Mouse (Mus musculus): ENCODE data around the gene Aip. TPM values are rescaled to one million over a fixed set of nuclear protein-coding genes. Genes with fewer than 3 reads are reported as not detected.

Aip gene
- total and polyA plus RNA-seq, 2 experiments from 2014 or later: 23.8 to 61.7 TPM

DNA sequence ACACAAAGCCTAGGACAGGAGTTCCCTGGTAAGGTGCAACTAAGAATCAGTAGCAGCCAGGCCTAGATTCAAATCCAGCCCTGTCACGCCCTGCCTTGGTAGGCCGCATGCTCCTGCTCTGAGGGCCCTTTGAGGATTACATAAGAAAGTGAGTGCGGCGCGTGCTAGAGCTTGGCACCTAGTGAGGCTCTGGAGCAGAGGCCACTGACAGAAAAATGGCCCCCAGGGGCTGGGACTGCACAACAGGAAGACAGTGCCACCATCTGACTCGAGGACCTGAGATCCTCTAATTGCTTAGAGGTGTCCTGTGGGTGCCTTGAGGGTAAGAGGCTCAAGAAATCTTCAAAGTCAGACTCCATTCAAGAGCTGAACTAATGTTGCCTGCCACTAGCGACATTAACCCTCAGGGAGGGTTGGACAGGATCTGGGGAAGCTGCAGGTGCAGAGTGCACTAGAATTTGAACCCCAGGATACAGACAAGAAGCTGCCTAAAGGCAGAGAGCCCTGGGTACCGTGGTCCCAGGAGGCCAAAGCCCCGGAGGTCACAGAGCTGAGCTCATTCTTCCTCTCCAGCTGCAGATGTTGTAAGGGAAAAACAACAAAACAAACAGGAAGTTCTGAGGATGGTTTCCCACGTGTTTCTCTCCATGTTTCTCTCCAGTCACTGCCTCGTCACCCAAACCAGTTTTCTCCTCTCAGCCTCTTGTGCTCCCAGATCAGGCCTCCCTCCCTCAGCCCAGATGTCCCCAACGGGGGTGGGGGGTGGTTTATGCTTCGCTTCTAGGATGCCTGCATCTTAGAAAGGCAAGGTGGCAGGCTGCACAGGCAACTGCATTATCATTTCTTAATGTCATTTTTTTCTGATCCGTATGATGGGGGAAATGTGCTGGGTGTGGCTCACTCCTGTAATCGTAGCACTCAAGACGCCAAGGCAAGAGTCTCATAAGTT lies 19.2 kb upstream of the Aip start:
- H3K9ac ChIP-seq (replicated peaks; ENCODE audit: low read depth, low read length): no peak overlapping the region
- ATAC-seq (ENCODE audit: insufficient read depth, low read depth): no peak
- no peak for TF ChIP-seq CTCF (IDR thresholded peaks at IDR 0.05; ENCODE audit: low read depth)
- no peak for TF ChIP-seq EP300 (IDR thresholded peaks at IDR 0.05; ENCODE audit: low read depth)
- H3K4me1 ChIP-seq (ENCODE audit: control insufficient read depth, insufficient read depth): peaks cover 13% of the 10 kb centered on the region
- WGBS: 67% methylated on average over 16 of the region's 16 CpGs
- no peak overlapping the region for H3K4me2 ChIP-seq (ENCODE audit: low read depth, low read length)
- no peak for DNase-seq (ENCODE audit: low spot score)
- H3K36me3 ChIP-seq (replicated peaks; ENCODE audit: control insufficient read depth, insufficient read depth, low read length): no peaks in the 10 kb centered on the region
- no peaks in the 10 kb centered on the region for H3K27me3 ChIP-seq (ENCODE audit: control insufficient read depth, insufficient read depth, low read length)
- no peak overlapping the region for H3K4me3 ChIP-seq (ENCODE audit: low read depth, low read length)
- H3K9me3 ChIP-seq (replicated peaks; ENCODE audit: control insufficient read depth, low read length): no peaks in the 10 kb centered on the region
- peak overlapping the region; percentile 2; the same call in 1 of the 2 replicates for H3K27ac ChIP-seq (ENCODE audit: low read depth)

DNA sequence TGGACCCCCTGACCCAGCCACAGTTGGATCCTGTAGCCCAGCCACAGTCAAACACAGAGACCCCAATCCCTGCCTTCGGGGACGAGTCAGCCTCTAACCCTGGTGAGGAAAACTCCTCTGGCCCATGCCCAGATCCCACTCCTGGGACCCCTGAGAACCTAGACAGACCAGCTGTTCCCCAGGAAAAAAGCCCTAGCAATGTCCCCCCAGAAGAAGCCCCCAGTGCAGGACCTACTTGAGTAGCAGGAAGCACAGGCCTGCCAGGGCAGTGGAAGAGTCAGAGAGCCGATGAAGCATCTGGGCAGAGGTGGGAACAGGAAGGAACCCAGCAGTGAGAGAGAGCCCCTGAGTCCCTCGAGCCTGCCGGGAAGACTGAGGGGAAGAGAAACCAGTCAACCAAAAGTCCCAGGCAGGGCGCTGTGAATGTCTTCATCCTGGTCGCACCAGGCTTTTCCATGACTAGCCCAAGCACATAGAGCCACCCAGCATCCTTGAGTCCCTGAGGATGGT lies 18.2 kb upstream of the Aip start, which contains the start of gene Cabp4:
TSS of gene Cabp4 (minus strand) at position 275 of the 510 bp plus-strand sequence.
- H3K4me2 ChIP-seq (ENCODE audit: low read depth, low read length): no peak within 1 kb of the TSS
- H3K4me1 ChIP-seq (ENCODE audit: control insufficient read depth, insufficient read depth): 0 out of 2 replicates have a peak, but pooled peaks cover 3% of the 10 kb centered on the region
- no peak for TF ChIP-seq EP300 (IDR thresholded peaks at IDR 0.05; ENCODE audit: low read depth)
- no peak for TF ChIP-seq CTCF (IDR thresholded peaks at IDR 0.05; ENCODE audit: low read depth)
- no peak within 1 kb of the TSS for H3K9ac ChIP-seq (replicated peaks; ENCODE audit: low read depth, low read length)
- H3K27me3 ChIP-seq (ENCODE audit: control insufficient read depth, insufficient read depth, low read length): no peaks in the 10 kb centered on the region
- DNase-seq (ENCODE audit: low spot score) (no peak), ATAC-seq (ENCODE audit: insufficient read depth, low read depth) (no peak)
- no peaks in the 10 kb centered on the region for H3K36me3 ChIP-seq (replicated peaks; ENCODE audit: control insufficient read depth, insufficient read depth, low read length)
- H3K4me3 ChIP-seq (ENCODE audit: low read depth, low read length): no peak within 1 kb of the TSS
- H3K9me3 ChIP-seq (replicated peaks; ENCODE audit: control insufficient read depth, low read length): no peaks in the 10 kb centered on the region
- WGBS: 71% methylated on average over 7 of the region's 7 CpGs
- H3K27ac ChIP-seq (ENCODE audit: low read depth): peak within 1 kb of the TSS; percentile 2; the same call in 1 of the 2 replicates

- ATAC-seq (ENCODE audit: insufficient read depth, low read depth): no peak
These were observed 16.9 kb upstream of the Aip start for GRCm38 (mm10) chr19:4142416-4143173.

GRCm38 (mm10) chr19:4140147-4140546 lies 14.5 kb upstream of the Aip start:
- TF ChIP-seq EP300 (IDR thresholded peaks at IDR 0.05; ENCODE audit: low read depth): no peak
- ATAC-seq (ENCODE audit: insufficient read depth, low read depth) (no peak), DNase-seq (ENCODE audit: low spot score) (no peak)
- Histone ChIP-seq H3K9me3 (replicated peaks; ENCODE audit: control insufficient read depth, low read length) (no peaks in the 10 kb centered on the region), H3K27ac (ENCODE audit: low read depth) (no peak overlapping the region), H3K27me3 (ENCODE audit: control insufficient read depth, insufficient read depth, low read length) (no peaks in the 10 kb centered on the region), H3K4me1 (ENCODE audit: control insufficient read depth, insufficient read depth) (no peaks in the 10 kb centered on the region), H3K36me3 (replicated peaks; ENCODE audit: control insufficient read depth, insufficient read depth, low read length) (no peaks in the 10 kb centered on the region), H3K4me2 (ENCODE audit: low read depth, low read length) (no peak overlapping the region), H3K4me3 (ENCODE audit: low read depth, low read length) (no peak overlapping the region), H3K9ac (replicated peaks; ENCODE audit: low read depth, low read length) (no peak overlapping the region)
- 69% methylated on average over 6 of the region's 6 CpGs for WGBS

More at GRCm38 (mm10) chr19:4142416-4143173, 16.9 kb upstream of the Aip start:
- no peak for DNase-seq (ENCODE audit: low spot score)
- Histone ChIP-seq H3K27ac (ENCODE audit: low read depth) (no peak overlapping the region), H3K36me3 (replicated peaks; ENCODE audit: control insufficient read depth, insufficient read depth, low read length) (no peaks in the 10 kb centered on the region), H3K9ac (replicated peaks; ENCODE audit: low read depth, low read length) (no peak overlapping the region), H3K4me1 (ENCODE audit: control insufficient read depth, insufficient read depth) (no peaks in the 10 kb centered on the region), H3K4me3 (ENCODE audit: low read depth, low read length) (no peak overlapping the region), H3K4me2 (ENCODE audit: low read depth, low read length) (no peak overlapping the region), H3K9me3 (replicated peaks; ENCODE audit: control insufficient read depth, low read length) (no peaks in the 10 kb centered on the region), H3K27me3 (ENCODE audit: control insufficient read depth, insufficient read depth, low read length) (no peaks in the 10 kb centered on the region)
- TF ChIP-seq CTCF (IDR thresholded peaks at IDR 0.05; ENCODE audit: low read depth) (no peak), EP300 (IDR thresholded peaks at IDR 0.05; ENCODE audit: low read depth) (no peak)
- WGBS: 87% methylated on average over 18 of the region's 18 CpGs

GRCm38 (mm10) chr19:4139446-4139845 lies 13.8 kb upstream of the Aip start, which contains the start of gene Gpr152:
Gpr152 (plus strand) TSS chr19:4139787.
- H3K27ac ChIP-seq (ENCODE audit: low read depth): no peak within 1 kb of the TSS
- H3K27me3 ChIP-seq (ENCODE audit: control insufficient read depth, insufficient read depth, low read length): no peaks in the 10 kb centered on the region
- H3K9ac ChIP-seq (replicated peaks; ENCODE audit: low read depth, low read length): no peak within 1 kb of the TSS
- H3K36me3 ChIP-seq (replicated peaks; ENCODE audit: control insufficient read depth, insufficient read depth, low read length): no peaks in the 10 kb centered on the region
- no peaks in the 10 kb centered on the region for H3K9me3 ChIP-seq (replicated peaks; ENCODE audit: control insufficient read depth, low read length)
- WGBS: 73% methylated on average over 2 of the region's 2 CpGs
- H3K4me2 ChIP-seq (ENCODE audit: low read depth, low read length): no peak within 1 kb of the TSS
- H3K4me3 ChIP-seq (ENCODE audit: low read depth, low read length): no peak within 1 kb of the TSS
- TF ChIP-seq EP300 (IDR thresholded peaks at IDR 0.05; ENCODE audit: low read depth): no peak
- no peak for TF ChIP-seq CTCF (IDR thresholded peaks at IDR 0.05; ENCODE audit: low read depth)
- DNase-seq (ENCODE audit: low spot score) (no peak), ATAC-seq (ENCODE audit: insufficient read depth, low read depth) (no peak)
- no peaks in the 10 kb centered on the region for H3K4me1 ChIP-seq (ENCODE audit: control insufficient read depth, insufficient read depth)

Data from heart, postnatal 0 days (tissue).